Mouse (Mus musculus): Measurements from ENCODE around the gene Ints3.

DNA sequence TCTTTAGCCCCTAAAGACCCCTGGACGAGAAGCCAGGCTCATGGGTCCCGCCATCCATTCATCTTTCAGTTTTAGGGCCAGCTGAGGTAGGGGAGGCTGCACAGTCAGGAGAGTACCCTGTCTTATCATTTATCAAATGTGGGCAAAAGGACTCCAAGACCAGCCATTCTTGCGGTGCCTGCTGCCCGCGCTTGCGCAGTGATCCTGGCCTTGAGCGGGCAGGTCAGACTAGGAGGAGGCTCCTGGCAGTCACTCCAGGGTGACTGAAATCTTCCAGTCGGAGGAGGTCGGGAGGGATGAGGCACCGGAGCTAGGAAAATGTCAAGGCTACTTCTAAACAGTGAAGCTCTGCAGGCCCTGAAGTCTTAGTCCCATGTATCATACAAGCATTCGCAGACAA is 51.7 kb downstream of the Ints3 start:
- TF ChIP-seq CTCF (IDR thresholded peaks at IDR 0.05; ENCODE audit: extremely low read depth, insufficient read depth, insufficient read length, insufficient replicate concordance): no peak
- TF ChIP-seq POLR2A (IDR thresholded peaks at IDR 0.05; ENCODE audit: low read depth, low read length): no peak

All from spleen, adult 2 months (tissue).